Mouse (Mus musculus) neural tube, embryonic 15.5 days (tissue): Measurements from ENCODE around the gene Tbc1d2b. TPM values are rescaled to one million over a fixed set of nuclear protein-coding genes. Genes with fewer than 3 reads are reported as not detected.
A peak's percentile ranks its signal among the peaks of the same experiment; 100 is the strongest.

Experiments
- ATAC-seq: fragments of 200-750 bp; cut with Nextera tagmentation; 2 replicates; pipeline ENCODE4 v1.8.0; 2017; ENCODE audit warnings: mild to moderate bottlenecking, moderate TSS enrichment, moderate library complexity; ENCODE audit not compliant: low FRiP score
- H3K27ac ChIP-seq: fragments of 300-500 bp; sonication (generic); replicated peaks from 2 replicates; pipeline ENCODE4 v1.5.1; 2015; ENCODE audit warnings: mild to moderate bottlenecking, inconsistent platforms
- H3K27me3 ChIP-seq: fragments of 300-500 bp; sonication (generic); replicated peaks from 2 replicates; pipeline ENCODE4 v1.6.1; 2015; ENCODE audit warnings: inconsistent platforms
- H3K36me3 ChIP-seq: fragments of 300-500 bp; sonication (generic); 2 replicates; pipeline ENCODE4 v1.6.1; 2015; ENCODE audit warnings: inconsistent platforms
- H3K4me1 ChIP-seq: fragments of 300-500 bp; sonication (generic); 2 replicates; pipeline ENCODE4 v1.6.1; 2015; ENCODE audit warnings: inconsistent platforms
- H3K4me2 ChIP-seq: fragments of 300-500 bp; sonication (generic); 2 replicates; pipeline ENCODE4 v1.6.1; 2015; ENCODE audit warnings: inconsistent platforms, mild to moderate bottlenecking, moderate library complexity
- H3K4me3 ChIP-seq: fragments of 300-500 bp; sonication (generic); replicated peaks from 2 replicates; pipeline ENCODE4 v1.5.1; 2015; ENCODE audit warnings: mild to moderate bottlenecking, inconsistent platforms
- H3K9ac ChIP-seq: fragments of 300-500 bp; sonication (generic); replicated peaks from 2 replicates; pipeline ENCODE4 v1.6.1; 2015; ENCODE audit warnings: mild to moderate bottlenecking, inconsistent platforms
- H3K9me3 ChIP-seq: fragments of 300-500 bp; sonication (generic); replicated peaks from 2 replicates; pipeline ENCODE4 v1.6.1; 2016; ENCODE audit warnings: inconsistent platforms
- WGBS: fragments of 180-500 bp; shearing (Covaris S2); methylation state at CpG from one replicate; pipeline ENCODE4 v1.1.7; 2015; ENCODE audit warnings: mixed read lengths; 5-methylcytosine and 5-hydroxymethylcytosine counted together
- polyA plus RNA-seq: library from polyadenylated mRNA; unstranded; fragments of >200 nt; fragmentation: Nextera tagmentation; extraction: Ambion mirVana; gene quantifications from 2 replicates; pipeline ENCODE4 v1.2.1, GENCODE M21; 2015

Gene Tbc1d2b
- polyA plus RNA-seq, 1 experiment from 2014 or later = 6.1 TPM

DNA sequence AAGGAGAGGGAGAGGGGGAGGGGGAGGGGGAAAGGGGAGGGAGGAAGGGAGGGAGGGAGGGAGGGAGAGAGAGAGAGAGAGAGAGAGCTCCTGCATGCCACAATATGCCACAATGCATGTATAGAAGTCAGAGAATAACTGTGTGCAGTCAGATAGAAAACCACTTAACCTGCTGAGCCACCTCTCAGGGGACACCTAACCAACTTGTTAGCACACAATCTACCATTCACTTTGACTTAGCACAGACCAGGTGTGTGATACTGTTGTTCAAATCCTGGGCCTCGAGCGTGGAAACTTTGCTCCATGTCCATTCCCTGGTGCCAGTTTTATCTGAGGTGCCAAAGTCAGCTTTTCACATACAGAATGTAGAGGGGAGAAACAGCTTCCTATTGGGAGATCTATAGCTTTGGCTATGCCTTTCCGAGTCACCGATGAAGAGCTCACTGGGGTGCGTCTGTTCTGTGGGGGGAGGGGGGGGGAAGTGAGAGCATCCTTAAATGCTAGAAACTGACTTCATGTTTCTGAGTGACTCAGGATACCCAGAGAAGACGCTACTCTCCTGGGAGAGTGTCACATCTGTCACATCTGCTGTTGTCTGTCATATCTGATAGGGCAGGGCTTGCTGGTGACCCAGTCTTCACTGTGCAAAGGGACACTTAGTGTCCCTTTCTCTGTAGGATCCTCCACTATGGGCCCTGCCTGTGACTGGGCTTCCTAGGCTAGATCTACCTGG lies 88.8 kb downstream of the Tbc1d2b start:
- WGBS = 77% methylated on average over 6 of the region's 6 CpGs
- Histone ChIP-seq H3K27ac (no peak overlapping the region), H3K9me3 (no peaks in the 10 kb centered on the region), H3K4me3 (no peak overlapping the region), H3K4me2 (no peak overlapping the region), H3K27me3 (no peaks in the 10 kb centered on the region), H3K9ac (no peak overlapping the region), H3K4me1 (peaks cover 5% of the 10 kb centered on the region; the same call in 1 of the 2 replicates), H3K36me3 (peaks cover 30% of the 10 kb centered on the region)
- ATAC-seq = no peak

DNA sequence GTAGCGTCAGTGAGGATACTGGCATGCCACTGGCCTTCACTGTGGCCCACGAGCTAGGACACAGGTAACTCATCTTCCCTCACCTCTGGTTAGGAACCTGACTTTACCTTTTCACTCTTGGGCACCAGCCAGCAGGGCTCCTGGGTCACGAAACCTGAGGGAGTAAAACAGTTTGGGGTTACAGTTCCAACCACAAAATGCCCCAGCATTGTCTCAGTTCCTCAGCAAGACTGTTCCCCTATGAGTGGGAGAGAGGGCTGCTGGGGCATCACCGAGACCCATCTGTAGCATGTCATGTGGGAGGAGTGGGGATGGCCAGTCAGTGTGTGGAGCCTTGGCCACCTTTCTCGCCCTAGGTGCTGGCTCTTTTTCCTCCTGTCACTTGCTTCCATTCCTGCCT lies 91.2 kb downstream of the Tbc1d2b start:
- peaks cover 40% of the 10 kb centered on the region for H3K36me3 ChIP-seq
- no peaks in the 10 kb centered on the region for H3K27me3 ChIP-seq
- H3K9ac ChIP-seq = no peak overlapping the region
- no peak for ATAC-seq
- H3K27ac ChIP-seq = no peak overlapping the region
- H3K4me1 ChIP-seq = peaks cover 5% of the 10 kb centered on the region; the same call in 1 of the 2 replicates
- H3K9me3 ChIP-seq = no peaks in the 10 kb centered on the region
- H3K4me3 ChIP-seq = no peak overlapping the region
- WGBS = 89% methylated on average over 5 of the region's 5 CpGs
- no peak overlapping the region for H3K4me2 ChIP-seq

DNA sequence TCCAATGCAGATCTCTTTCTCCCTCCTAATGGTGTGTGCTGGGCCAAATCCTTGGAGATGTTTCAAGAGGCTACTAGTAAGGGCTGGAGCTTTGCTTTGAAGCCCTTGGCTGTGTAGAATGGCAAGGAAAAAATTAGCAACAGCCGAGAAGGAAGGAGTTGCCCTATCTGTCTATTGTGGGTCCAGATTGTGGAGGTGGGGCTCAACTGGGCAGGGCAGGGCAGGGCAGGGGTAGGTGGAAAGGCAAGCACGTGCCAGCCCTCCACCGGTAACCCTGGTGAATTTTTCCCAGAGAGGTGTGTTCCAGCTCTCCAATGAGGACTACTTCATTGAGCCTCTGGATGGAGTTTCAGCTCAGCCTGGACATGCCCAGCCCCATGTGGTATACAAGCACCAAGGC lies 97.3 kb downstream of the Tbc1d2b start:
- no peak for ATAC-seq
- no peak overlapping the region for H3K4me2 ChIP-seq
- 83% methylated on average over 3 of the region's 3 CpGs for WGBS

DNA sequence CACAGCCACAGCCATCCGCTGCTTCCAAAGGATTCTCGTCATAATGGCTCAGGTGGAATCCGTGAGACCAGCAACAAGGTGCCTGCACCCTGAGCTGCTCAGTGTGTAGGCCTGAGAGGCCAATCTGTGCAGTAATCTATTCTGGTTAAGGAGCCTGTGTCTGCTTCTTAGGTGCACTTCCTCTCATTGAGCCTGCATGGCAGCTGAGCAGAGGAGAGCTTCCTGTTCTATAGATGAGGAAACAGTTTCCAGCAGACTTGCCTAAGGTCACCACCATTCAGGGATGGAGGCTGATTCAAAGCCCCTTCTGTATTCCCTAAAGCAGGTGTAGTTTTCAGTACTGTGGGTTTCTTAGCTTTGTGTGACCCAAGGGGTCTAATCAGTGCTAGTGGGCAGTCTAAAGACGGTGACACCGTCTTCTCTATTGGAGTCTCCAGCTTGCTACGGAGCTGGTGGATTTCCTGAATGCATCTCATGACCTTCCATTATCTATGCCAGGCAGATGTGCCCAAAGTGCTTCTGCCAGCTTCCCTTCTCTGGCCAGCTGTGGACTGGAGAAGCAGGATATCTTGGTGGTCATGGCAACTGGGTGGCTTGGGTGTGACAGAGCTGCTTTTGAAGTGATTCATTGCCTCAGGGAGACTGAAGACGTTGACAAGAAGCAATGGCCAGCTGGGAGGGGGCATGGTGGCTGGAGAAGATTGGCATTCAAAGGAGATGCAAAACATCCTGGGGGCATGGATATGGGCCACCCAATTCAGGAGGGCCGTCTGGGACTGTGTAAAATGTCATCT lies 97.9 kb downstream of the Tbc1d2b start:
- no peaks in the 10 kb centered on the region for H3K4me1 ChIP-seq
- ATAC-seq = no peak
- no peak overlapping the region for H3K4me2 ChIP-seq
- H3K36me3 ChIP-seq = peaks cover 47% of the 10 kb centered on the region
- H3K9ac ChIP-seq = no peak overlapping the region
- WGBS = 76% methylated on average over 8 of the region's 8 CpGs
- H3K9me3 ChIP-seq = no peaks in the 10 kb centered on the region
- H3K27ac ChIP-seq = no peak overlapping the region
- H3K27me3 ChIP-seq = no peaks in the 10 kb centered on the region
- no peak overlapping the region for H3K4me3 ChIP-seq

More for the DNA sequence above, 97.3 kb downstream of the Tbc1d2b start:
- no peaks in the 10 kb centered on the region for H3K4me1 ChIP-seq
- no peak overlapping the region for H3K27ac ChIP-seq
- no peaks in the 10 kb centered on the region for H3K9me3 ChIP-seq
- no peak overlapping the region for H3K4me3 ChIP-seq
- no peaks in the 10 kb centered on the region for H3K27me3 ChIP-seq
- peaks cover 53% of the 10 kb centered on the region for H3K36me3 ChIP-seq
- H3K9ac ChIP-seq = no peak overlapping the region

DNA sequence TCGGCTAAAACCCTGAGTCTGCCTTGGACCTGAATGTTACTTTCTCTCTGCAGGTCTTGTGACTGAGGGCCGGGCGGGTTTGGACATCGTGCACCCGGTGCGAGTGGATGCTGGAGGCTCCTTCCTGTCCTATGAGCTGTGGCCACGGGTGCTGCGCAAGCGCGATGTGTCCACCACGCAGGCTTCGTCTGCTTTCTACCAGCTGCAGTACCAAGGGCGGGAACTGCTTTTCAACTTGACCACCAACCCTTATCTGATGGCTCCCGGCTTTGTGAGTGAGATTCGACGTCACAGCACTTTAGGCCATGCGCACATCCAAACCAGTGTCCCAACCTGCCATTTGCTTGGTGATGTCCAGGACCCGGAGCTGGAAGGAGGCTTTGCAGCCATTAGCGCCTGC lies 99.2 kb downstream of the Tbc1d2b start:
- ATAC-seq = no peak
- Histone ChIP-seq H3K4me2 (no peak overlapping the region), H3K27me3 (no peaks in the 10 kb centered on the region), H3K4me3 (no peak overlapping the region), H3K9me3 (no peaks in the 10 kb centered on the region), H3K27ac (no peak overlapping the region), H3K4me1 (no peaks in the 10 kb centered on the region), H3K9ac (no peak overlapping the region), H3K36me3 (peaks cover 40% of the 10 kb centered on the region)
- WGBS = 98% methylated on average over 19 of the region's 19 CpGs

DNA sequence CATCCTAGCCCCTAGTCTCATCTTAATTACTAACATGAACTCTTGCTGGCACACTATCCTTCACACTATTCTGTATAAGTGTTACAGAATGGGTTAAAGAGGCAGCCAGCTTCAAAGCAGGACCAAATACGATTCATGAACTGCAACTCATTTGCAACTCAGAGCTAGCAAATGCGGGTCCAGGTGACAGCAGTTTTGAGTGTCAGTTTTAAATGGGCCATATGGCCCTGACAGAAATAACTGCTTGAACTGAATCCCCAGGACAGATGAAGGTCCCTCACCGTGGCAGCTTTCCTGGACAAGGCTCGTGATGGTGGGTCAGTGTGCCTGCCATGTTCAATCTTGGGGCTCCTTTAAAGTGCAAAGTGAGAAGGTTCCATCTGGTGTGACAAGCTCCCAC lies 100.6 kb downstream of the Tbc1d2b start:
- Histone ChIP-seq H3K9me3 (no peaks in the 10 kb centered on the region), H3K27me3 (no peaks in the 10 kb centered on the region), H3K4me1 (peaks cover 7% of the 10 kb centered on the region; the same call in 1 of the 2 replicates), H3K4me2 (no peak overlapping the region), H3K27ac (no peak overlapping the region), H3K9ac (no peak overlapping the region), H3K4me3 (no peak overlapping the region), H3K36me3 (peaks cover 34% of the 10 kb centered on the region)
- no peak for ATAC-seq
- 63% methylated on average over 4 of the region's 4 CpGs for WGBS

DNA sequence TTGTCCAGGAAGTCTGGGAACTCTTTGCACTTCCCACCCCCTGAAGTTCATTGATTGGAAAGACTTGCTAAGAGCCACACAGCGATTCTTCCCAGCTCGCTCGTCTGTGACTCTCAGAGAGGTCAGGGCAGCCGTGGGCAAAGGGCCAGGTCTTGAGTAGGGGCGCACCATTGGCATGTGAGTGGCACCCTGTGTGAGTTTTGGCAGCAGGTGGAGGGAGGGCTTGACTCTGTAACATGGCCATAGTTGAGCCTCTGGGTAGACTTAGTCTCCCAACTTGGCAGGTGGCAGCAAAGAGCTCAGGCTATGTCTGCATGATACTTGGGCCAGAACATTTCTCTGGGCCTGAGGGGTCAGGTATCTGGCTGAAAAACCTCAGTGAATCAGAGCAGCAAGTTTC lies 104.0 kb downstream of the Tbc1d2b start:
- H3K4me3 ChIP-seq = no peak overlapping the region
- ATAC-seq = no peak
- peaks cover 25% of the 10 kb centered on the region for H3K4me1 ChIP-seq
- no peak overlapping the region for H3K27ac ChIP-seq
- H3K27me3 ChIP-seq = no peaks in the 10 kb centered on the region
- 69% methylated on average over 5 of the region's 5 CpGs for WGBS
- no peak overlapping the region for H3K4me2 ChIP-seq
- no peaks in the 10 kb centered on the region for H3K9me3 ChIP-seq
- H3K9ac ChIP-seq = no peak overlapping the region
- peaks cover 3% of the 10 kb centered on the region; the same call in 1 of the 2 replicates for H3K36me3 ChIP-seq

DNA sequence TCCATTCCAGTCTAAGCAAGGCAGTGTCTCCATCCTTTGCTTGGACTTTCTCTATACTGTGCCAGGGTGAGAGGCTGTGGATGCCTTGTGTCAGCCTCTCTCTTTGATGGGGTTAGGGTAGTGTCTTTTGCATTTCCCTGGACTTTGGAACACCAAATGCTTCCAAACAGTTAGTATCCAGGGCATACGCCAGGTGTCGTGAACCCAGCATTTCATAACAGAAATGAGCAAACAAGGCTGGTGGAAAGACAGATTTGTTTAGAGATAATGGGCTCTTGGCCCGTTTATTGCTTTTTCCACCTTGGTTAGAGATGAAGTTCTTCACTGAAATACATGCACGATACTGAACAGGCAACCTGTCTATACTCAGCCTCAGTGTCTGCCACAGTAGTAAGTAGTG lies 105.0 kb downstream of the Tbc1d2b start:
- H3K36me3 ChIP-seq = no peaks in the 10 kb centered on the region
- H3K4me2 ChIP-seq = no peak overlapping the region
- no peaks in the 10 kb centered on the region for H3K27me3 ChIP-seq
- no peak overlapping the region for H3K4me3 ChIP-seq
- H3K9me3 ChIP-seq = no peaks in the 10 kb centered on the region
- ATAC-seq = no peak
- peaks cover 25% of the 10 kb centered on the region for H3K4me1 ChIP-seq
- WGBS = 92% methylated on average over 4 of the region's 4 CpGs
- no peak overlapping the region for H3K9ac ChIP-seq
- no peak overlapping the region for H3K27ac ChIP-seq

DNA sequence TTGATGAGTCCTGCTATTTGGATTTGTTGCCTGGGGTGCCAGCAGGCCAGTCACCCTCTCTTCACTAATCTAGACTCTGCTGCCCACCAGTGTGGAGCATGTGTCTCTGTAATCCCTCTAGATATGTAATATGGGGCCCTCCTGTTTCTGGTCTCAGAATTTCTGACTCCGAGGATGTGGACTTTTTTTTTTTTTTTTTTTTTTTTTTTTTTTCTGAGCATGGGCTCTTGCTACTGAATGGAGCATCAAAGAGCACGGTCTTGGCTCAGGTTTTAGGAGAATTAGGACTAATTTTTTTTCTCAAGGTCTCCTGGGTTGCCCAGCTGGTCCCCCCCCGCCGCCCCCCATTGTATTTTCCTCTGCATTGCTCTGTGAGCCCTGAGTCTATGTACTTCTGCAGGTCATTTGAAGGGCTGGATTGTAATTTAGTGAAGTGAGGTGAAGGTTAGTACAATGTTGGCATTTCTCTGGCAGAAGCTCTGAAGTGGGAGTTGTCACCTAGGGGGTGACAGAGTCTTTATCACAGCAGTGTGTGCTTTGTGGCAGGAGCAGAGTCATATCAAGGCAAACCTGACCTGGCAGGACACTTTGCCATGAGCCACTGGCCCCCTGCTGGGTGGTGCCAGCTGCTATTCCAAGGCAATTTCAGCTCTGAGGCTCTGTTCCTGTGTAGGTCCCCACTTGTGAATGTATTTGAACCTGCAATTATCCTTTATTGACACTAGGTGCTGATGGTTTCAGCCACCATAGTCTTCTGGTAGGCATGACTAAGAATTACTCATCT lies 105.7 kb downstream of the Tbc1d2b start:
- 63% methylated on average over 4 of the region's 4 CpGs for WGBS
- 0 out of 2 replicates have a peak, but pooled peaks cover 3% of the 10 kb centered on the region for H3K9me3 ChIP-seq
- H3K4me1 ChIP-seq = peaks cover 25% of the 10 kb centered on the region
- ATAC-seq = no peak
- peak overlapping the region; percentile 85; the same call in 1 of the 2 replicates for H3K4me3 ChIP-seq
- H3K27ac ChIP-seq = no peak overlapping the region
- H3K27me3 ChIP-seq = no peaks in the 10 kb centered on the region
- H3K4me2 ChIP-seq = peak overlapping the region; percentile 95
- no peaks in the 10 kb centered on the region for H3K36me3 ChIP-seq
- H3K9ac ChIP-seq = no peak overlapping the region

DNA sequence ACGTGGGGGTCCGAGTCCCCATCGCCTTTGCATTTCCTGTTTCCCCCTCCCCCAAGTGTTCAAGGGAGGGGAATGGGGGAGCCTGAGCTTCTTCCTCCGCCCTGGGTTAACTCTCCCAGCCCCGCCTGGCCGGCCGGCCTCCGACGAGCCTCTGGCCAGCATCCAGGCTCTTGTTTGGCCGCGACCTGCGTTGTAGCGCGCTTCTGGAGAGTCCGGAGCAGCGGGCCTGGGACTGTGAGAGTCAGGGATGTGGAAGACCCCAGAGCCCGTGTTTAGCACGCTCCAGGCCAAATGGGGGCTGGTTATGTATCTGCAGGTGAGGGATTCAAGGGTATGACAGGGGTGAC lies 106.9 kb downstream of the Tbc1d2b start:
- H3K27me3 ChIP-seq = no peaks in the 10 kb centered on the region
- peak overlapping the region; percentile 85 for H3K4me3 ChIP-seq
- under 1% methylated on average over 18 of the region's 18 CpGs for WGBS
- H3K36me3 ChIP-seq = 0 out of 2 replicates have a peak, but pooled peaks cover 2% of the 10 kb centered on the region
- H3K4me2 ChIP-seq = peak overlapping the region; percentile 95
- 0 out of 2 replicates have a peak, but pooled peaks cover 3% of the 10 kb centered on the region for H3K9me3 ChIP-seq
- peaks cover 25% of the 10 kb centered on the region for H3K4me1 ChIP-seq
- ATAC-seq = peak; percentile 58
- peak overlapping the region; percentile 75 for H3K27ac ChIP-seq
- peak overlapping the region; percentile 74 for H3K9ac ChIP-seq

DNA sequence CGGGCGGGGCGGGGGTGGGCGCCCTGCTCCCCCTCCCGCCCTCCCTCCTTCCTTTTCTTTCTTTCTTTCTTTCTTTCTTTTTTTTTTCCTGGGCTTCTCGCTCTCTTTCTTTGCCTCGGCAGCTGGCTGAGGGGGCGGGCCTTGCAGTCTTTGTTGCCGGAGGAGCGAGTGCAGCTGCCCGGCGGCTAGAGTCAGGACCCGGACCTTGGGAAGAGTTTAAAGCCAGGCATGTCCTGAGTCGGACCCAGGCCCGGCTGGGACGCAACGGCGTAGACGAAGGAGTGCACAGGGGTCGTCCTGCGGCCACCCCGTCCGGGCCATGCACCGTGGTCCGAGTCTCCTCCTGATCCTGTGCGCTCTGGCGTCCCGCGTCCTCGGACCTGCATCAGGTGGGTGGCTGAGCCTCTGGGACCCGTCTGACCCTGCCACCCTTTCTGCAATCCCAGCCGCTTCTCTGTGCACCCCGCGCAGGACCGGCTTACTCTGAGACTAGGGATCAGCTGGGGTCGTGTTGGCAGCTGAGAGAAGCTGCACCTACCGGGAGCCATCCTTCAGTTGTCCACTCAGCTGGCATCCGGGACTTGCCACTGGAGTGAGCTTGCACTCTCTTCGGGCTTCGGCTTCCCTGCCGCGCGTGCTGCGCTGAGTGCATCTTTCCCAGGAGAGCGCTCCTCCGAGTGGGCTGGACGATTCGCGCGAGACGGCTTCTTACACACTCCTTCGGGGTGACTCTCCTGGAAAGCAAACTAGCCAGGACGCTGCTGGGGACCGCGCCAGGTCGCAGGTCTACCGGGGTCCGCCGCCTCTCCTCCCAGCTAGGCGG lies 107.5 kb downstream of the Tbc1d2b start, which contains the start of gene Adamts7:
Gene Adamts7 (plus strand): TSS at position 144 of the 823 bp plus-strand sequence.
- Histone ChIP-seq H3K9me3 (0 out of 2 replicates have a peak, but pooled peaks cover 3% of the 10 kb centered on the region), H3K4me1 (peaks cover 25% of the 10 kb centered on the region), H3K9ac (peak within 1 kb of the TSS; percentile 74), H3K4me2 (peak within 1 kb of the TSS; percentile 95), H3K36me3 (0 out of 2 replicates have a peak, but pooled peaks cover 2% of the 10 kb centered on the region), H3K27ac (peak within 1 kb of the TSS; percentile 75), H3K27me3 (no peaks in the 10 kb centered on the region), H3K4me3 (peak within 1 kb of the TSS; percentile 85)
- whole genome bisulfite sequencing = 1% methylated on average over 58 of the region's 60 CpGs
- peak; percentile 81 for ATAC-seq
